Mouse (Mus musculus) limb, embryonic 10.5 days (tissue): Measurements from ENCODE around the gene Ephb1. TPM values are rescaled to one million over a fixed set of nuclear protein-coding genes. Genes with fewer than 3 reads are reported as not detected.

Source experiments
- DNase-seq: peaks from one replicate; pipeline ENCODE4 v3.0.0-alpha.2; 2017; ENCODE audit warnings: low spot score
- H3K27ac ChIP-seq: fragments of 300-500 bp; sonication (generic); 2 replicates; pipeline ENCODE4 v1.5.1; 2016; ENCODE audit warnings: mild to moderate bottlenecking
- H3K27me3 ChIP-seq: fragments of 300-500 bp; sonication (generic); 2 replicates; pipeline ENCODE4 v1.6.1; 2016; ENCODE audit warnings: low read depth, mild to moderate bottlenecking; ENCODE audit not compliant: poor library complexity, severe bottlenecking
- H3K36me3 ChIP-seq: fragments of 300-500 bp; sonication (generic); 2 replicates; pipeline ENCODE4 v1.6.1; 2016; ENCODE audit warnings: mild to moderate bottlenecking, moderate library complexity
- H3K4me1 ChIP-seq: fragments of 300-500 bp; sonication (generic); 2 replicates; pipeline ENCODE4 v1.6.1; 2016
- H3K4me3 ChIP-seq: fragments of 300-500 bp; sonication (generic); 2 replicates; pipeline ENCODE4 v1.5.1; 2016; ENCODE audit warnings: mild to moderate bottlenecking, moderate library complexity
- H3K9me3 ChIP-seq: fragments of 300-500 bp; sonication (generic); replicated peaks from 2 replicates; pipeline ENCODE4 v1.6.1; 2016; ENCODE audit warnings: mild to moderate bottlenecking
- WGBS: fragments of 180-500 bp; shearing (Covaris S2); methylation state at CpG from one replicate; pipeline ENCODE4 v1.1.7; 2016; 5-methylcytosine and 5-hydroxymethylcytosine counted together
- polyA plus RNA-seq: library from polyadenylated mRNA; unstranded; fragments of >200 nt; fragmentation: Nextera tagmentation; extraction: Ambion mirVana; gene quantifications from 2 replicates; pipeline ENCODE4 v1.2.1, GENCODE M21; 2016

The Ephb1 gene
- polyA plus RNA-seq, 1 experiment from 2014 or later, result 1.1 TPM

GRCm38 (mm10) chr9:102245551-102245950, 108.9 kb downstream of the Ephb1 start:
- Histone ChIP-seq H3K4me1 (peaks cover 26% of the 10 kb centered on the region), H3K9me3 (no peaks in the 10 kb centered on the region)

DNA sequence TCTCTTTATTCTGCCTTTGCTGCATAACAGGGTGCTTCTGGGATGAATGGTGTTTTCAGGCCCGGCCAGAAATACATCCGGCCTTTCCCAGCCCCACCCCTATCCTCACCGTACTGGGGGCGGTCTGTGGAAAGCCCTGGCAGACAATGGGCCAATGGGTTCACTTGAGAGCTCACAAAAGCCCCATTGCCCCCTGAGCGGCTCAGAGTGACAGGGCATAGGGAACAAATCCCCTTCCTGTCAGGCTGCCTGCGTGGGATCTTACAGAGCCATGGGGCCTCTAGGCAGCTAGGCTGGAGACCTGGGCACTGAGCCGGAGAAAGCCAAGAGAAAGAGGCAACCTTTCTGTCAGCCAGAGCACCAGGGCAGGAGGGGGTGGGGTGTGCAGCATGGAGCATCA, 111.2 kb downstream of the Ephb1 start:
- Histone ChIP-seq H3K27me3 (0 out of 2 replicates have a peak, but pooled peaks cover 7% of the 10 kb centered on the region), H3K4me3 (no peak overlapping the region), H3K36me3 (no peaks in the 10 kb centered on the region), H3K9me3 (no peaks in the 10 kb centered on the region), H3K4me1 (peaks cover 26% of the 10 kb centered on the region), H3K27ac (no peak overlapping the region)
- WGBS, result 47% methylated on average over 7 of the region's 7 CpGs
- DNase-seq, result no peak

More at GRCm38 (mm10) chr9:102245551-102245950, 108.9 kb downstream of the Ephb1 start:
- Histone ChIP-seq H3K27me3 (0 out of 2 replicates have a peak, but pooled peaks cover 12% of the 10 kb centered on the region), H3K27ac (no peak overlapping the region), H3K36me3 (no peaks in the 10 kb centered on the region), H3K4me3 (no peak overlapping the region)
- 77% methylated on average over 7 of the region's 7 CpGs for WGBS
- no peak for DNase-seq

- Histone ChIP-seq H3K36me3 (no peaks in the 10 kb centered on the region), H3K27me3 (0 out of 2 replicates have a peak, but pooled peaks cover 5% of the 10 kb centered on the region), H3K9me3 (no peaks in the 10 kb centered on the region), H3K4me3 (no peak overlapping the region), H3K4me1 (peaks cover 22% of the 10 kb centered on the region), H3K27ac (no peak overlapping the region)
- no peak for DNase-seq
- 18% methylated on average over 2 of the region's 2 CpGs for WGBS
Measured at GRCm38 (mm10) chr9:102241546-102241945, 112.9 kb downstream of the Ephb1 start.

GRCm38 (mm10) chr9:102240215-102240614, 114.3 kb downstream of the Ephb1 start:
- peaks cover 22% of the 10 kb centered on the region for H3K4me1 ChIP-seq
- no peaks in the 10 kb centered on the region for H3K36me3 ChIP-seq
- 0 out of 2 replicates have a peak, but pooled peaks cover 5% of the 10 kb centered on the region for H3K27me3 ChIP-seq
- no peak overlapping the region for H3K27ac ChIP-seq
- H3K9me3 ChIP-seq, result no peaks in the 10 kb centered on the region
- 41% methylated on average over 4 of the region's 4 CpGs for WGBS
- DNase-seq, result no peak
- H3K4me3 ChIP-seq, result no peak overlapping the region

DNA sequence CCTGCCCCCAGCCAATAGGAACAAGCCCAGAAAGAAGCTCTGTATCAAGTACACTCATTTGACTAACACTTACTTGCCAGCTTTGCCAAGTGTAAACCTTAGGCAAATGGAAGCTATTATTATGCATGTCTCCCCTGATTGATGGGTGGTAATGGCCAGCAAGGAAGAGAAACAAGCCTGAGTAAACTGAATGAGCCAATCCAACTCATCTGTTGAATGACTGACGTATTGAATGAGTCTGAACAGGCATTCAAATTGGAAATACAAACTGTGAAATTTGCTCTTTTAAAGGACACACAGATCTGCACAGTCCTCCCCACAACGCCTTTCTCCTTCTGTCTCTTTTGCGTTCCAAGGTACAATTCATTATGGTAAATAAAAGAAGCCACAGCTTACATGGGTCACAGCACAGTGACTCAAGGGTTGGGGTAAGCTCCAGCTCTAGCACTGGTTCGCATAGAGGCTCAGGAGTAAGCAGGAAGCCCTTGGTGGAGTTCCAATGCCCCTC, 119.0 kb downstream of the Ephb1 start:
- Histone ChIP-seq H3K4me1 (peaks cover 6% of the 10 kb centered on the region), H3K9me3 (no peaks in the 10 kb centered on the region), H3K36me3 (no peaks in the 10 kb centered on the region), H3K4me3 (no peak overlapping the region), H3K27me3 (no peaks in the 10 kb centered on the region), H3K27ac (no peak overlapping the region)
- DNase-seq, result no peak
- 58% methylated on average over 4 of the region's 4 CpGs for WGBS

- no peaks in the 10 kb centered on the region for H3K9me3 ChIP-seq
- H3K4me1 ChIP-seq, result no peaks in the 10 kb centered on the region
- no peaks in the 10 kb centered on the region for H3K27me3 ChIP-seq
- H3K4me3 ChIP-seq, result no peak overlapping the region
- WGBS, result 78% methylated on average over 6 of the region's 6 CpGs
- H3K36me3 ChIP-seq, result no peaks in the 10 kb centered on the region
- H3K27ac ChIP-seq, result no peak overlapping the region
- no peak for DNase-seq
Measured at GRCm38 (mm10) chr9:102231248-102231647, 123.2 kb downstream of the Ephb1 start.

DNA sequence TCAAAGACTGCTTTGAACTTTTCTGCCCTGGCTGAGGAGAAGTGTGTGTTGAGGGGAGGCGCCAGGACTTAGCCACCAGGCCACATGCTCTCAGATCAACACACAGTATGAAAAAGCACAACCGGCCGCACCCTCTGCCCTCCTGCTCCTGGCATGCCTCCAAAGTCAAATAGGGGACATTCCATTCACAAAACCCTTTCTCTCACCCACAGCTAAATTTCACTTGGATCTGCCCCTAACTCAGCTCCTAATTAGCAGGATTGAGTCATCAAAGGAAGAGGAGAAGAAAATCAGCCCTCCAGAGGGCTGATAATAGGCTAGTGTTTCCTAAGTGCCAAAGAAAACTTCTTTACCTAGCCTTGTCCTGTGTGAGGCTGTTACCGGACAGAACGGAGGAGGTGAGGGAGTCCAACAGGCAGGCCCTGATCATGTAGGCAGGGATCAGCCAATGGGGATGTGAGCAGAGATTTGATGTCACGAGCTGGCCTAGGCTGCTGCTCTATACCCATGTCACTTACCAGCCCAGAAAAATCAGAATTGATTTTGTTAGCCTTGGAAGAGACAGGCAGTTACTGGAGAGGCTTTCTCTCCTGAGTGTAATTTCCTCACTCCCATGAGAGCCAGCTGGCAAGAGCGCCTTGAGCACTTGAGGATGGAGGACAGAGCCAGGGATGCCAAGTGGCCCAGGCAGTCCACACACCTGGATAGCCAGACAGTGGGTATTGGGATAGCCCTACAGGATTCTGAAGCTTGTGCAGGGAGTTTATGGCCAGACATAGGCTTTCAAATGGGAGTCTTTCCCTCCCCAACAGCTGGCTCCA, 137.5 kb downstream of the Ephb1 start:
- no peaks in the 10 kb centered on the region for H3K36me3 ChIP-seq
- H3K9me3 ChIP-seq, result no peaks in the 10 kb centered on the region
- H3K27me3 ChIP-seq, result no peaks in the 10 kb centered on the region
- 63% methylated on average over 7 of the region's 7 CpGs for WGBS
- no peak overlapping the region for H3K27ac ChIP-seq
- no peak for DNase-seq
- H3K4me3 ChIP-seq, result no peak overlapping the region
- peaks cover 16% of the 10 kb centered on the region for H3K4me1 ChIP-seq

GRCm38 (mm10) chr9:102212036-102212383, 142.5 kb downstream of the Ephb1 start:
- no peak overlapping the region for H3K4me3 ChIP-seq
- H3K27me3 ChIP-seq, result no peaks in the 10 kb centered on the region
- 52% methylated on average over 1 of the region's 1 CpGs for WGBS
- no peak for DNase-seq
- no peaks in the 10 kb centered on the region for H3K36me3 ChIP-seq
- H3K9me3 ChIP-seq, result no peaks in the 10 kb centered on the region
- no peak overlapping the region for H3K27ac ChIP-seq
- peaks cover 25% of the 10 kb centered on the region for H3K4me1 ChIP-seq

DNA sequence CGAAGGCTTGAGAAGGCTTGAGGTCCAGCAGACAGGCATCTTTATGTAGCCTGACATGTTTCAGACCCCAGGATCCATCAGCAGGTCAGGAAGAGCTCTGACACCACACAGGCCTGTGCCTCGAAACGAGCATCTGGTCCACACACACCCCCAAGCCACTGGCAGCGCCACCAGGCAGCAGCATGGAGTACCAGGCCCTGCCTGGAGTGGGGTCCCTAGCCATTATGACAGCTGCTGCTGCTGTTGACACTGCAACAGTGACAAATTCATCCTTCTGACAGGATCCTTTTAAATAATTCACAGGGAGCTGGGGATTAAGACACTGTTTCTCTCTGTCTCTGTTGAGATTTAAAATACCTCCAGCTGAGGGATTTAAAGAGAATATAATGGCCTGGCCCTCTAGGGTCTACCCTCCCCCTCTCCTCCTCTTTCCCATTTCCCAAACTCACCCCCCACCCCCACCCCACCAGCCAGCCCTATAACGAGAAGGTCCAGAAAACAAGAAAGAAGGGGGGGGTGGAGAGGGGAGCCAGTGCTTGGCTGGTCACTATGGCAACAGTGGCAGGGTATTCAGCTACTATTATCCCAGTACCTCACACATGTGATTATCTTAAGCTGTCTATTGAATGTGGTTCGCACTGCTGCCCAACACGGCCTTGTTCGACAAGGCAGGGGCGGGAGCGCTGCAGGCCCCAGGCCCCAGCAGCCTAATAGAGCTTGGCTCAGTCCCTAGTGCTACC, 143.0 kb downstream of the Ephb1 start:
- H3K4me3 ChIP-seq, result no peak overlapping the region
- DNase-seq, result no peak
- no peaks in the 10 kb centered on the region for H3K36me3 ChIP-seq
- WGBS, result 40% methylated on average over 10 of the region's 10 CpGs
- H3K9me3 ChIP-seq, result no peaks in the 10 kb centered on the region
- H3K27me3 ChIP-seq, result no peaks in the 10 kb centered on the region
- 0 out of 2 replicates have a peak overlapping the region, but pooled peaks have one; percentile 4 for H3K27ac ChIP-seq
- peaks cover 20% of the 10 kb centered on the region for H3K4me1 ChIP-seq

GRCm38 (mm10) chr9:102205518-102205917, 149.0 kb downstream of the Ephb1 start:
- H3K4me3 ChIP-seq, result no peak overlapping the region
- no peaks in the 10 kb centered on the region for H3K27me3 ChIP-seq
- H3K36me3 ChIP-seq, result no peaks in the 10 kb centered on the region
- no peak overlapping the region for H3K27ac ChIP-seq
- H3K9me3 ChIP-seq, result no peaks in the 10 kb centered on the region
- DNase-seq, result no peak
- WGBS, result 67% methylated on average over 3 of the region's 3 CpGs
- no peaks in the 10 kb centered on the region for H3K4me1 ChIP-seq

DNA sequence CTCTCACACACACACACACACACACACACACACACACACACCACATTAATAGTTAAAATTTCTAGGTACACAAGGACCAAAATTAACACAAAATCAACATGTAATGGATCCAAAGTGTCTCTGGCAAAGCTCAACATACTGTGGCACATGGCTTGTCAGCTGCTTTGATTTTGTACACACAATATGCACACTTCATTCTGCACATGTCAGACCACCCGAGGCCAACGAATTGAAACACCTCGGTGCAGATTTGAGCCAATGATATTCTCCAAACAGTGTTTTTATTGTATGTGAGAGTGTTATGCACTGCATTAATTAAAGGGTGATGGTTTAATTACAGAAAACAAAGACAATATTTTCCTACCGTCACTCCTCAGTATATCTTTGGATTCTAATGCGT, 152.6 kb downstream of the Ephb1 start:
- no peak for DNase-seq
- Histone ChIP-seq H3K4me1 (peaks cover 3% of the 10 kb centered on the region; the same call in 1 of the 2 replicates), H3K4me3 (no peak overlapping the region), H3K27ac (no peak overlapping the region), H3K27me3 (no peaks in the 10 kb centered on the region), H3K36me3 (no peaks in the 10 kb centered on the region), H3K9me3 (no peaks in the 10 kb centered on the region)
- WGBS, result 89% methylated on average over 5 of the region's 5 CpGs

DNA sequence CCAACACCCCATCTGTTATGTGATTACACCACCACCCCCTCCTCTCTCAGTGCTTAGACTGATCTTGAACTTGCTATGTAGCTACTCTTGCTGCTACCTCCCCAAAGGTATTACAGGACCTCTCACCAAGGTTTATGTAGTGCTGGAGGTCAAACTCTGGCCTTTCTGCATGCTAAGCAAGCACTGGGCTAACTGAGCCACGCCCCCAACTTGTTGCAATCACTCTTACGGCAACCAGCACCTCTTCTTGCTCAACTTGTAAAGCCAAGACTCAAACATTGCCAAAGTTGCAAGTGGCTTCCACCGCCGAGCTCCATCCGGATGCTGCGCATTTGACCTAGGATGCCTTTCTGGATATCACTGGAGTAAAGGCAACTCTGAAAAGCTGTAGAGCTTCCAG, 157.6 kb downstream of the Ephb1 start:
- no peaks in the 10 kb centered on the region for H3K9me3 ChIP-seq
- WGBS, result 92% methylated on average over 6 of the region's 6 CpGs
- H3K4me3 ChIP-seq, result no peak overlapping the region
- H3K36me3 ChIP-seq, result no peaks in the 10 kb centered on the region
- no peak overlapping the region for H3K27ac ChIP-seq
- no peaks in the 10 kb centered on the region for H3K27me3 ChIP-seq
- peaks cover 24% of the 10 kb centered on the region for H3K4me1 ChIP-seq
- no peak for DNase-seq

DNA sequence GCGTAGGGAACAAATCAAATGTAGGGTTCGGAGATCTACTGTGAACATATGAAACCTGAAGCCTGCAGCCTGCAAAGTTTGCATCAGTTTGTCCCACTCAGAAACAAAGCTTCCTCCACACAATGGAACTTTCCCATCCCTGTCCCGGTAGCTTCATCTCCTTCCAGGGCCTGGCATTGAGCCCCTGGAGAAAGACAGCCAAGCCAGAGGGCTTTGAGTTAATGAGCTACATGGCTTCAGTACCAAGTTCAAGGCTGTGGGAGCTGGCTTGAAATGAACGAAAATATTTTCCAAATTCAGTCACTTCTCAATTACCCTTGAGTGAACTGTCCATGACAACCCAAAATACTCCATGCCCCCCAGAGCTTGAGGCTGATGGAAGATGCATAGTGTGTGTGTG, 160.4 kb downstream of the Ephb1 start:
- no peaks in the 10 kb centered on the region for H3K9me3 ChIP-seq
- no peaks in the 10 kb centered on the region for H3K27me3 ChIP-seq
- no peak overlapping the region for H3K4me3 ChIP-seq
- H3K4me1 ChIP-seq, result peaks cover 33% of the 10 kb centered on the region
- DNase-seq, result no peak
- no peak overlapping the region for H3K27ac ChIP-seq
- H3K36me3 ChIP-seq, result no peaks in the 10 kb centered on the region
- WGBS, result 88% methylated on average over 4 of the region's 4 CpGs
